Mouse (Mus musculus) heart, embryonic 15.5 days (tissue): Measurements from ENCODE around the gene Dld. TPM values are rescaled to one million over a fixed set of nuclear protein-coding genes. Genes with fewer than 3 reads are reported as not detected.

Experiments
- ATAC-seq: fragments of 200-750 bp; cut with Nextera tagmentation; replicated peaks from 2 replicates; pipeline ENCODE4 v1.8.0; 2017; ENCODE audit warnings: low read depth, moderate TSS enrichment; ENCODE audit not compliant: insufficient number of reproducible peaks, insufficient read depth, low FRiP score
- H3K27ac ChIP-seq: fragments of 300-500 bp; sonication (generic); 2 replicates; pipeline ENCODE4 v1.5.1; 2015; ENCODE audit warnings: mild to moderate bottlenecking, inconsistent platforms
- H3K27me3 ChIP-seq: fragments of 300-500 bp; sonication (generic); 2 replicates; pipeline ENCODE4 v1.6.1; 2015; ENCODE audit warnings: inconsistent platforms
- H3K36me3 ChIP-seq: fragments of 300-500 bp; sonication (generic); 2 replicates; pipeline ENCODE4 v1.6.1; 2015; ENCODE audit warnings: mild to moderate bottlenecking, inconsistent platforms
- H3K4me1 ChIP-seq: fragments of 300-500 bp; sonication (generic); replicated peaks from 2 replicates; pipeline ENCODE4 v1.6.1; 2015; ENCODE audit warnings: inconsistent platforms
- H3K4me2 ChIP-seq: fragments of 300-500 bp; sonication (generic); 2 replicates; pipeline ENCODE4 v1.6.1; 2015; ENCODE audit warnings: inconsistent platforms, mild to moderate bottlenecking, moderate library complexity
- H3K4me3 ChIP-seq: fragments of 300-500 bp; sonication (generic); 2 replicates; pipeline ENCODE4 v1.5.1; 2015; ENCODE audit warnings: mild to moderate bottlenecking, inconsistent platforms
- H3K9ac ChIP-seq: fragments of 300-500 bp; sonication (generic); 2 replicates; pipeline ENCODE4 v1.6.1; 2015; ENCODE audit warnings: mild to moderate bottlenecking, inconsistent platforms
- H3K9me3 ChIP-seq: fragments of 300-500 bp; sonication (generic); replicated peaks from 2 replicates; pipeline ENCODE4 v1.6.1; 2016; ENCODE audit warnings: inconsistent platforms
- WGBS: fragments of 180-500 bp; shearing (Covaris S2); methylation state at CpG from one replicate; pipeline ENCODE4 v1.1.7; 2015; ENCODE audit warnings: mixed read lengths; 5-methylcytosine and 5-hydroxymethylcytosine counted together
- polyA plus RNA-seq: library from polyadenylated mRNA; unstranded; fragments of >200 nt; fragmentation: Nextera tagmentation; extraction: Ambion mirVana; gene quantifications from 2 replicates; pipeline ENCODE4 v1.2.1, GENCODE M21; 2015

Gene Dld
- 185 and 235 TPM in 2 replicates for polyA plus RNA-seq

DNA sequence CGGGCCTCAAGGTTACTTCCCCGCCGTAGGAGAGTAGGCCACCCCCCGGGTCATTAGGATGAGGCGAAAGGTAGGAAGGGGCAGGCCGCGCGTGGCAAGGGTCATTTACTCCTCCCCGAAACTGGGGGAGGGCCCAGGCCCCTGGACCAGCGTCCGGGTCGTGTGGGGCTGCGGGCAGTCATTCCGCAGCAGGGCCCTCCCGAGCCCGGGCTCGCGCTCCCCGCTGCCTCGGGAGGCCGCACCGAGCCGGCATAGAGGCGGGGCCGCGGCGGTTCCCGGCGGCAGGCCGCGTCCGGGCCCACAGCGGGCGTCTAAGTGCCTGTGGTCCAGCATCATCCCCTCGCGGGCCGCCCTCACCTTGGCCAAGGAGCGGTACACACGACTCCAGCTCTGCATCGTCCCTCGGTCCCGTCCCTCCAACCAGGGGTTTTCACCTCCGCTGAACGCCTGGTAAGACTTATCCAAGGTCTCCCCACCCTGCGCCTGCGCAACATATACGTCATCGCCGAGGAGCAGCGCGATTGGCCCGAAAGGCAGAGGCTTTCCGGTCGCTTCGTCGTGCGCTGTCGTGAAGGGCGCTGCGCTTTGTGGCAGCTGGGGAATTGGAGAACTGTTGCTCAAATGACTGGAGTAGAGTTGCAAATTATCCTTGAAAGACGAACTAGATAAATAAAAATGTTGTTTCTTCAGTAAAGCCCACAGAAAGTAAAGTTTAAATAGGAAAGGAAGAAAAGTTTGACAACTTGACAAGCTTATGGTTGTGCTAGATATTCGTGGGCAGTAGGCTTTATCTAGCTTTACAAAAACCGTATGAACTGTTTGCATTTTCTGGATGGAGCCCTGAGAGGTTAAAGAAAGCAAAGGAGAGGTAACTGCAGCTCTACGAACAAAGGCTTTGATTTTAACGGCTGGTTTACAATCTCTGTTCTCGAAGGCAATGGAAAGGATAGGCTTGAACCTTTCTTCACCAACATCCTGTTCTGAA lies at the start of gene Dld:
Gene Dld (minus strand): TSS at position 510 of the 985 bp plus-strand sequence.
- Histone ChIP-seq H3K4me3 (peak within 1 kb of the TSS; percentile 81), H3K9me3 (no peaks in the 10 kb centered on the region), H3K27ac (peak within 1 kb of the TSS; percentile 92), H3K27me3 (no peaks in the 10 kb centered on the region), H3K9ac (peak within 1 kb of the TSS; percentile 94), H3K36me3 (peaks cover 20% of the 10 kb centered on the region), H3K4me2 (peak within 1 kb of the TSS; percentile 75), H3K4me1 (peaks cover 15% of the 10 kb centered on the region)
- ATAC-seq, result peak; percentile 98
- WGBS, result 5% methylated on average over 66 of the region's 66 CpGs

DNA sequence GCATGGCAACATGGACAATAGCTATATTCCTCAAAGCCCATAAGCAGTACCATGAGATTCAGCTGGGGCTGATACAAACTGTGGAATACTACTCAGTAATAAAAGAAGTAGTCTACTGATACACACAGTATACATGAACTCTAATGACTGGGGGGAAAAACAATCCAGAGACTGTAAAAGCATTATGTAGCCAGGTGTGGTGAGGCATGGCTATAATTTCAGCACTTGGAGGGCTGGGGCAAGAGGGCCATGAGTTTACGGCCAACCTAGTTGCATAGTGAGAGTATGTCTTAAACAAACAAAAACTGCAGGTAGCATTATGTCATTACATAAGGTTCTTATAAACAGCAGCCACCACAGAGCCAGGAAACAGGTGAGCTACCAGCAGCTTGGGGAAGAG lies 49.6 kb upstream of the Dld start:
- no peak for ATAC-seq
- WGBS, result 81% methylated on average over 1 of the region's 1 CpGs

DNA sequence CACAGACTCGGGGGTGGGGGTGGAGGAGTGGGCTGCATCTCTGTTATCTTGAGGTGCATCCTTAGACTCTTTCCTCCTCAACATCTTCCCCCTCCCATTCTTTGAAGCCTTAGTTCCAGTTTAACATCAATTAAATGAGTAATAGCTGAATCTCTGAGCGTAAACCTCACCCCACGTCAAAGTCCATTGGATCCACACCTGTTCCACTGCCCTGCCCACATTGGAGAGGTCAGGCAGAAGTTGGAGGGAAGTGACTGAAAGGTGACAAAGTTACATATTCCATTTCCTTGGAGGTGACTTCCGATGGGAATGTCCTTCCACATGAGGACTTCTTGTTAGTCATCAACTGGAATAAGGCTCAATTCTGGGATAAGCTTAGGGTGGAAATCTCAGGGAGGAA lies 46.5 kb upstream of the Dld start:
- Histone ChIP-seq H3K9me3 (no peaks in the 10 kb centered on the region), H3K4me3 (no peak overlapping the region), H3K36me3 (no peaks in the 10 kb centered on the region), H3K4me2 (no peak overlapping the region), H3K9ac (no peak overlapping the region), H3K27me3 (no peaks in the 10 kb centered on the region), H3K27ac (no peak overlapping the region), H3K4me1 (no peaks in the 10 kb centered on the region)
- WGBS, result 78% methylated on average over 4 of the region's 4 CpGs
- no peak for ATAC-seq

More for the DNA sequence above, 49.6 kb upstream of the Dld start:
- Histone ChIP-seq H3K9me3 (no peaks in the 10 kb centered on the region), H3K4me3 (no peak overlapping the region), H3K27ac (no peak overlapping the region), H3K27me3 (no peaks in the 10 kb centered on the region), H3K4me1 (no peaks in the 10 kb centered on the region), H3K4me2 (no peak overlapping the region), H3K9ac (no peak overlapping the region), H3K36me3 (no peaks in the 10 kb centered on the region)

DNA sequence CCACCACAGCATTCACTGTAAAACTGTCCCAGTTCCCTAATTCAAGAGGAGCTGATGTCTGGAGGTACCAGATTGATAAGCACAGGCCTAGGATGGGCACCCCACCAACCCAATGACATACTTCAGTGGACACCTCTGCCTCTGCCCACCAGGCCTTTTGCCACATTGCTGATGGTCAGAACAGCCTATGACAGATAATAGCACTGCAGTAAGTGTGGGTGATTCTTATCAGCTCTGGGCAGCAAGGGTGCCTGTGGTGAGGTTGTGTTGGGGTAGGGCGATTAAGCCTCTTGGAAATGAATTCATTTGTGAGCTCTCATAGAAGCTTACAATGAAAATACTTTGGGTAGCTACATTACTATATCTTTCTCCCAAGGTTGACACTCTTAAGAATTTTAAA lies 44.6 kb upstream of the Dld start:
- WGBS, result 86% methylated on average over 1 of the region's 1 CpGs
- ATAC-seq, result no peak
- Histone ChIP-seq H3K4me1 (no peaks in the 10 kb centered on the region), H3K36me3 (no peaks in the 10 kb centered on the region), H3K4me3 (no peak overlapping the region), H3K4me2 (no peak overlapping the region), H3K27me3 (no peaks in the 10 kb centered on the region), H3K9me3 (no peaks in the 10 kb centered on the region), H3K27ac (no peak overlapping the region), H3K9ac (no peak overlapping the region)

DNA sequence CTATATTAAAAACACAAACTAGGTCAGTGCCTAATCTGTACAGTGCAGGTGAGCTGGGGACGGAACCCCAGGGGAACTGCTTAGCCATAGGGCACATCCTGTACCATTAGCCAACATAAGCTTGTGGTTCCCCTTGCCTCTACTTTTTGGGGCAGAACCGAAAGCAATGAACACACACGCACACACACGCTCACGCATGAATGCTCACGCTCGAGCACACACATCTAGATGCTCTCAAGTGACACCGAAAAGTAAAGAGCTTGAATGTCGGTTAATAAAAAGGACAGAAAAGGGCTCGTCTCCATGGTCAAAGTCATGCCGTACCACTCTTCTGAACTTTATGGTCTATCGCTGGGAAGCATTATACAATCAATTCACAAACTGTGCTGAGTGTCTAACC lies 40.4 kb upstream of the Dld start:
- H3K9me3 ChIP-seq, result no peaks in the 10 kb centered on the region
- ATAC-seq, result no peak
- no peaks in the 10 kb centered on the region for H3K4me1 ChIP-seq
- no peaks in the 10 kb centered on the region for H3K27me3 ChIP-seq
- H3K36me3 ChIP-seq, result no peaks in the 10 kb centered on the region
- H3K27ac ChIP-seq, result no peak overlapping the region
- no peak overlapping the region for H3K9ac ChIP-seq
- WGBS, result 89% methylated on average over 12 of the region's 12 CpGs
- no peak overlapping the region for H3K4me2 ChIP-seq
- H3K4me3 ChIP-seq, result no peak overlapping the region

DNA sequence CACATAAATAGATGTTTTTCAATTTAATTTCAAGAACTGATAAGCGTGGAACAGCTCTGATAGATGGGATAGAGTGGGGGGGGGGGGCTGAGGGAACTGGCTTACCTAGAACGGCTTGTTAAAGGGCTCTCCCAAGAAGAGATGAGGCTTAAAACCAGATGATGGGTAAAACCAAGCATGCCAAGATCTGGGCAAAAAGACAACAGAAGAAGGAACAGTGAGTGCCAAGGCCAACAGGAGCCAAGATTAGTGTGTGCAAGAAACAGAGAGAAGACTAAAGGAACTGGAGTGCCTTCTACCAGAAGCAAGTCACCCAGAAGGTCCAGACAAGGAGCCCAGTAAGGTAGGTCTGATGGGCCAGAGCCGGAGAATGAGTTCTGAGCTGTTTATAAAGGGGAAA lies 39.3 kb upstream of the Dld start, which contains the start of gene Slc26a3:
Gene Slc26a3 (plus strand): TSS at position 301 of the 400 bp plus-strand sequence.
- no peak within 1 kb of the TSS for H3K4me3 ChIP-seq
- no peak within 1 kb of the TSS for H3K4me2 ChIP-seq
- no peaks in the 10 kb centered on the region for H3K36me3 ChIP-seq
- H3K27ac ChIP-seq, result no peak within 1 kb of the TSS
- ATAC-seq, result no peak
- H3K4me1 ChIP-seq, result no peaks in the 10 kb centered on the region
- H3K9ac ChIP-seq, result no peak within 1 kb of the TSS
- WGBS, result 81% methylated on average over 3 of the region's 3 CpGs
- no peaks in the 10 kb centered on the region for H3K27me3 ChIP-seq
- H3K9me3 ChIP-seq, result no peaks in the 10 kb centered on the region

DNA sequence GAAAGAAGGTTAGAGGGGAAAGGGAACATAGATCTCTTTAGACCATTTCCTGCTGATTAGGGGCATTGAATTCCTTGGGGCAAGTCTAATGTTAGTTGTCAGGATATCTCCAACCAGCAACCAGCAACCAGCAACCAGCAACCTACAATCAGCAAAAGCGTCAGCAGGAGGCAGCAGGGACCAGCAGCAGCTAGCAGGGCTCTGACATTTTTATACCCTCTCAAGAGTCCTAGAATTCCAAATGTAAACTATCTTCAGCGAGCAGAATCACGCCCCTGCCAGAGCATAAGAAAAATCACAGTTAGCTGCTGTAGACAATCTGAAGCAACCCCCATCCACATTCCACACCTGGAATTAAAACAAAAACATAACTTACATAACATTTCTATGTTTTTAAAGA lies 36.0 kb upstream of the Dld start:
- no peaks in the 10 kb centered on the region for H3K27me3 ChIP-seq
- no peaks in the 10 kb centered on the region for H3K4me1 ChIP-seq
- H3K36me3 ChIP-seq, result no peaks in the 10 kb centered on the region
- H3K4me2 ChIP-seq, result no peak overlapping the region
- 22% methylated on average over 3 of the region's 3 CpGs for WGBS
- no peaks in the 10 kb centered on the region for H3K9me3 ChIP-seq
- no peak overlapping the region for H3K9ac ChIP-seq
- no peak overlapping the region for H3K27ac ChIP-seq
- no peak for ATAC-seq
- no peak overlapping the region for H3K4me3 ChIP-seq

DNA sequence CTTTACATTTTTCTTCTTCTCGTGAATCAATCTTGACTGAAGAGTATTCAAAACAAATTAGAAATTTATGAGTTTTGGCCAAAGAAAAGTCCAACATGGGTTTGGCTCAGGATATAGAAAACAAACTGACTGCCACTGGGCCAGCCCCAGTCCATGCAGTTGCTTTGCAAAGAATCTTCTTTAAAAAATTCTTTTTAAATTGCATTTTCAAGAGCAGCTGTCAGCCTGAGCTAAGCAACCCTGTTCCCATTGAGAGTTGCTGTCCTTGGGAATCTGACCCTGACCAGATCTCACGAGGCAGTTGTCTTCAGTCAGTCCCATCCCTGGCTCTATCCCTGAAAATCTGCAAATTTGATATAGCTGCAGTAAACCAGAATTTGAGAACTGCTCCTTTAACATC lies 31.2 kb upstream of the Dld start:
- Histone ChIP-seq H3K4me3 (no peak overlapping the region), H3K4me2 (no peak overlapping the region), H3K9me3 (no peaks in the 10 kb centered on the region), H3K27me3 (no peaks in the 10 kb centered on the region), H3K9ac (no peak overlapping the region), H3K4me1 (peaks cover 3% of the 10 kb centered on the region), H3K36me3 (no peaks in the 10 kb centered on the region), H3K27ac (no peak overlapping the region)
- no peak for ATAC-seq
- 42% methylated on average over 2 of the region's 2 CpGs for whole genome bisulfite sequencing

DNA sequence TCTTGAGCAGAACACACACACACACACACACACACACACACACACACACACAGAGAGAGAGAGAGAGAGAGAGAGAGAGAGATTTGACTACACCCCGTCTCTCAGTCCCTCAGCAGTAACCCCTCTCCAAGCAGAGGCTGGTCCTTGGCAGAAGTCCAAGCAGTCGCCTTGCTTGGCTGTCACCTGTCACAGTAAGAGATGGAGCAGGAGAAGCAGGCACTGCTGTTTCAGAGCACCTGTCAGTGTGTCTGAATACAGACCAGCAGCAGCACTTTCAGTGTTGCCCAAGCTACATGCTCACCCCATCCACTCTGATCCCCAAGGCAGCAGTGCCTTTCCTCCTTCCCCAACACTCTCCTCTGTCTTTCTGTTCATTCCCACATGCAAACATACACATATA lies 29.6 kb upstream of the Dld start:
- H3K36me3 ChIP-seq, result no peaks in the 10 kb centered on the region
- ATAC-seq, result peak; percentile 73
- H3K9ac ChIP-seq, result no peak overlapping the region
- H3K27me3 ChIP-seq, result no peaks in the 10 kb centered on the region
- no peaks in the 10 kb centered on the region for H3K9me3 ChIP-seq
- 4% methylated on average over 2 of the region's 2 CpGs for WGBS
- H3K4me2 ChIP-seq, result no peak overlapping the region
- no peak overlapping the region for H3K27ac ChIP-seq
- peaks cover 18% of the 10 kb centered on the region for H3K4me1 ChIP-seq
- H3K4me3 ChIP-seq, result no peak overlapping the region

DNA sequence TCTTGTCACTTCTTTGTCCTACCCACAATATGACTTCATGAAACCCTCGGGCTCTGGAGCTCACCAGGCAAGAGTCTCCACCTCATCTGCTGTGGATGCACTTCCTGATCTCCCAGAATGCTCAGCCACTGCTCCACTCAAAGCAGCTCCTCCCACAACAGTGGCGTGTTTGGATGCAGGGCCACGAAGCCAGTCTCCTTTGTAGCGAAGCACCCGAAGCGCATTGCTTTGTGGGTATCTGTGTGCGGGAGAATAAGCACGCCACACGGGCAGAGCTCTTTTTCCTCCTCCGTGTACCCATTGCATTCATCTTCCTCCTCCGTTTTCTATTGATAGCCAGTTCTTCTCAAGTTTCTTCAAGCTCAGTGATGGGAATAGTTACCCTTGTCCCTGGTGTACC lies 26.0 kb upstream of the Dld start:
- no peaks in the 10 kb centered on the region for H3K27me3 ChIP-seq
- ATAC-seq, result no peak
- peak overlapping the region; percentile 39 for H3K4me3 ChIP-seq
- WGBS, result 66% methylated on average over 11 of the region's 11 CpGs
- H3K4me2 ChIP-seq, result peak overlapping the region; percentile 64
- H3K9me3 ChIP-seq, result no peaks in the 10 kb centered on the region
- no peaks in the 10 kb centered on the region for H3K36me3 ChIP-seq
- no peak overlapping the region for H3K9ac ChIP-seq
- H3K4me1 ChIP-seq, result peaks cover 27% of the 10 kb centered on the region
- peak overlapping the region; percentile 36; the same call in 1 of the 2 replicates for H3K27ac ChIP-seq

DNA sequence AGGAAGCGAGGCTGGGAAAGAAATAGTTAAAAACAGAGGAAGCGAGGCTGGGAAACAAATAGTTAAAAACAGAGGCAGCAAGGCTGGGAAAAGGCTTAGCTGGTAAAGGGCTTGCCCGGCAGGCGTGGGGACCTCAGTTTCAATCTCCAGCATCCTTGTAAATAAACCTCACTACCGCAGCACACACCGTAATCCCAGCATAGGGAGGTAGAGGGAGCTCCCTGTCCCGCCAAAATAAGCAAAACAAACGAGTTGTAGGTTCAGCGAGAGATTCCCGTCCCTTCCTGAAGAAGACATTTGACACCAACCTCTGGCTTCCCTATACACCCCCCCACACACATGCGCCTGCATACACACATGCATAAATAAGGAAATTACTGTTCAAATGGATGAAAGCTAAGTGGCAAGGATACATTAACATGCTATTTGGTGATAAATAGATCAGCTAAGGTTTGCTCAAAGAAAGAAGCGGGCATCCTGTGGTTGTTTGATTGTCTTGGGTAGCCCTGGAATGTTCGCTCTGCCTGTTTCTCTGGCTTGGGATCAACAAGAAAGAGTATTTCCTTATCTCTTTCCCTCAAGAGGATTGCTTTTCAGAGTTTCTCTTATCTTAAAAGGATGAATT lies 25.2 kb upstream of the Dld start:
- H3K9ac ChIP-seq, result no peak overlapping the region
- no peaks in the 10 kb centered on the region for H3K36me3 ChIP-seq
- H3K9me3 ChIP-seq, result no peaks in the 10 kb centered on the region
- H3K4me3 ChIP-seq, result peak overlapping the region; percentile 39
- ATAC-seq, result peak; percentile 17; the same call in 1 of the 2 replicates
- no peaks in the 10 kb centered on the region for H3K27me3 ChIP-seq
- H3K27ac ChIP-seq, result peak overlapping the region; percentile 36
- peaks cover 27% of the 10 kb centered on the region for H3K4me1 ChIP-seq
- peak overlapping the region; percentile 64 for H3K4me2 ChIP-seq
- 4% methylated on average over 13 of the region's 13 CpGs for WGBS
